27 mouse cellular contexts compared by ENCODE assay signal in genomic region chr14:102497179-102497578, GRCm38 (mm10).
A peak's percentile ranks its signal among the peaks of the same experiment; 100 is the strongest.
DNase-seq lines count a peak whose midpoint lies in the region; ATAC-seq lines count a peak whose summit lies in the region.
"Had no signal": no experiment of that assay in that cellular context is flagged by ENCODE, and none has a peak within 500 bp of the region (broad histone marks: within the 10 kb centered on the region; RNA-seq: fewer than 3 reads in every experiment).

No protein-coding gene starts in this region.

- no peaks in the 10 kb centered on the region for H3K9me3 ChIP-seq in kidney, embryonic 16.5 days (ENCODE audit: low read length)
- H3K9me3 ChIP-seq: embryonic facial prominence, embryonic 10.5 days; embryonic facial prominence, embryonic 13.5 days; forebrain, embryonic 12.5 days; forebrain, embryonic 15.5 days; heart, embryonic 12.5 days; heart, embryonic 15.5 days; hindbrain, embryonic 10.5 days; hindbrain, embryonic 13.5 days had no signal

- H3K9ac ChIP-seq in kidney, embryonic 16.5 days (replicated peaks; ENCODE audit: low read length): no peak overlapping the region
- H3K9ac ChIP-seq: embryonic facial prominence, embryonic 13.5 days; forebrain, embryonic 12.5 days; forebrain, embryonic 15.5 days; heart, embryonic 12.5 days; heart, embryonic 15.5 days; hindbrain, embryonic 13.5 days had no signal

- peak; percentile 28 to 50 for DNase-seq in kidney, adult 8-10 months
- DNase-seq in kidney, adult 18-20 months: no peak
- DNase-seq in kidney, postnatal 14 days: peak; percentile 34
- DNase-seq in spleen, postnatal 4 days (ENCODE audit: low spot score in 2 of 2): no peak
- DNase-seq in layer of hippocampus, postnatal 14 days (ENCODE audit: low spot score in 2 of 2): no peak
- DNase-seq: adrenal gland, adult 8-10 months; adrenal gland, postnatal 25 days; cerebellum, adult 11-12 months; cerebellum, adult 8-10 months; cerebellum, postnatal 10 days; cerebellum, postnatal 36 days; embryo, embryonic 11 days; gastrocnemius, postnatal 25 days; heart, adult 18-20 months; heart, postnatal 10 days; heart, postnatal 36 days had no signal

- no peaks in the 10 kb centered on the region for H3K27me3 ChIP-seq in kidney, embryonic 16.5 days (ENCODE audit: insufficient read depth, low read length)
- H3K27me3 ChIP-seq: embryonic facial prominence, embryonic 13.5 days; forebrain, embryonic 12.5 days; forebrain, embryonic 15.5 days; heart, embryonic 12.5 days; heart, embryonic 15.5 days; hindbrain, embryonic 13.5 days had no signal

- H3K4me2 ChIP-seq in kidney, embryonic 16.5 days (replicated peaks; ENCODE audit: low read depth, low read length): no peak overlapping the region
- H3K4me2 ChIP-seq: embryonic facial prominence, embryonic 13.5 days; forebrain, embryonic 12.5 days; forebrain, embryonic 15.5 days; heart, embryonic 12.5 days; heart, embryonic 15.5 days; hindbrain, embryonic 13.5 days had no signal

- no peaks in the 10 kb centered on the region for H3K36me3 ChIP-seq in kidney, embryonic 16.5 days (ENCODE audit: insufficient read depth, low read length)
- H3K36me3 ChIP-seq: embryonic facial prominence, embryonic 10.5 days; embryonic facial prominence, embryonic 13.5 days; forebrain, embryonic 12.5 days; forebrain, embryonic 15.5 days; heart, embryonic 12.5 days; heart, embryonic 15.5 days; hindbrain, embryonic 10.5 days; hindbrain, embryonic 13.5 days had no signal

- peak; percentile 61; the same call in 1 of the 2 replicates for ATAC-seq in kidney, embryonic 16.5 days (ENCODE audit: low FRiP score, low TSS enrichment)
- ATAC-seq: CD4-positive, CD25-positive, alpha-beta regulatory T cell, adult 4 months; forebrain, embryonic 15.5 days had no signal

- H3K4me1 ChIP-seq in kidney, embryonic 16.5 days (ENCODE audit: insufficient read depth, low read length): no peaks in the 10 kb centered on the region
- H3K4me1 ChIP-seq: embryonic facial prominence, embryonic 10.5 days; embryonic facial prominence, embryonic 13.5 days; forebrain, embryonic 12.5 days; forebrain, embryonic 15.5 days; heart, embryonic 12.5 days; heart, embryonic 15.5 days; hindbrain, embryonic 10.5 days; hindbrain, embryonic 13.5 days had no signal

- WGBS in kidney, embryonic 16.5 days: 71% methylated on average over 1 of the region's 1 CpGs

- H3K4me3 ChIP-seq in kidney, embryonic 16.5 days (ENCODE audit: low read length): no peak overlapping the region
- H3K4me3 ChIP-seq: embryonic facial prominence, embryonic 10.5 days; embryonic facial prominence, embryonic 13.5 days; erythroblast, embryonic 14.5 days; forebrain, embryonic 12.5 days; forebrain, embryonic 15.5 days; heart, embryonic 12.5 days; heart, embryonic 15.5 days; hindbrain, embryonic 10.5 days; hindbrain, embryonic 13.5 days had no signal

- no peak overlapping the region for H3K27ac ChIP-seq in kidney, embryonic 16.5 days (ENCODE audit: low read length)
- H3K27ac ChIP-seq: embryonic facial prominence, embryonic 10.5 days; embryonic facial prominence, embryonic 13.5 days; forebrain, embryonic 12.5 days; forebrain, embryonic 15.5 days; heart, embryonic 15.5 days; hindbrain, embryonic 10.5 days; hindbrain, embryonic 13.5 days had no signal

Comparison
In these comparisons a context has a peak if more than half of its experiments do, and no peak if none do; other contexts are left out.
1. DNase-seq: peak in kidney, adult 8-10 months (2 of 2) and kidney, postnatal 14 days (single experiment); none in kidney, adult 18-20 months (single experiment), spleen, postnatal 4 days (0 of 2) and layer of hippocampus, postnatal 14 days (0 of 2).